Mouse (Mus musculus) brain, embryonic 14.5 days (tissue): ENCODE data around the gene Cers5. TPM values are rescaled to one million over a fixed set of nuclear protein-coding genes. Genes with fewer than 3 reads are reported as not detected.
A peak's percentile ranks its signal among the peaks of the same experiment; 100 is the strongest.

ENCODE experiments used
- DNase-seq: peaks from one replicate; pipeline ENCODE4 v3.0.0-alpha.2; 2011; ENCODE audit warnings: low read depth
- CTCF ChIP-seq: fragments of 200-500 bp; IDR thresholded peaks from 2 replicates; pipeline ENCODE4 v1.5.1; 2012; ENCODE audit warnings: inconsistent platforms, mild to moderate bottlenecking, moderate library complexity, borderline replicate concordance; ENCODE audit not compliant: insufficient read depth, insufficient read length; ENCODE audit errors: extremely low read depth
- POLR2A ChIP-seq: fragments of 200-500 bp; IDR thresholded peaks from 2 replicates; pipeline ENCODE4 v1.6.1; 2012; ENCODE audit warnings: mild to moderate bottlenecking, inconsistent platforms, borderline replicate concordance; ENCODE audit not compliant: poor library complexity, insufficient read depth, insufficient read length, severe bottlenecking; ENCODE audit errors: extremely low read depth
- polyA plus RNA-seq: library from polyadenylated mRNA; depleted of rRNA; stranded (reverse); fragments of >200 nt; gene quantifications from 2 replicates; pipeline ENCODE4 v1.2.3, GENCODE M21; 2012

Gene Cers5
- polyA plus RNA-seq, 1 experiment: 69.4 TPM

- DNase-seq: no peak
- TF ChIP-seq POLR2A (no peak), CTCF (no peak)
Observed at GRCm38 (mm10) chr15:99778677-99779335, 6.1 kb upstream of the Cers5 start.

GRCm38 (mm10) chr15:99778148-99778547 lies 5.5 kb upstream of the Cers5 start:
- TF ChIP-seq POLR2A (no peak), CTCF (peak; percentile 69; the same call in 1 of the 2 replicates)
- peak; percentile 77 for DNase-seq

GRCm38 (mm10) chr15:99772925-99773324 lies 240 bp upstream of the Cers5 start:
- DNase-seq: no peak
- TF ChIP-seq POLR2A (no peak), CTCF (no peak)

- peak; percentile 92 for DNase-seq
- peak; percentile 85 for TF ChIP-seq POLR2A
- no peak for TF ChIP-seq CTCF
Observed at GRCm38 (mm10) chr15:99772277-99772880, 306 bp downstream of the Cers5 start.

- TF ChIP-seq POLR2A: no peak; the same call in 1 of the 2 replicates
- no peak for TF ChIP-seq CTCF
- peak; percentile 64 for DNase-seq
Observed at GRCm38 (mm10) chr15:99771601-99772276, 946 bp downstream of the Cers5 start.

- no peak for TF ChIP-seq CTCF
- TF ChIP-seq POLR2A: no peak
- DNase-seq: no peak
Observed at GRCm38 (mm10) chr15:99771004-99771500, 1.6 kb downstream of the Cers5 start.

GRCm38 (mm10) chr15:99768761-99769160 lies 3.9 kb downstream of the Cers5 start:
- no peak for DNase-seq
- no peak for TF ChIP-seq POLR2A
- no peak for TF ChIP-seq CTCF

- no peak for DNase-seq
- TF ChIP-seq POLR2A (no peak), CTCF (no peak)
Observed at GRCm38 (mm10) chr15:99767467-99767866, 5.2 kb downstream of the Cers5 start.

- TF ChIP-seq CTCF (no peak), POLR2A (no peak)
- peak; percentile 2 for DNase-seq
Observed at GRCm38 (mm10) chr15:99754204-99754603, 18.5 kb downstream of the Cers5 start.

- TF ChIP-seq CTCF (no peak), POLR2A (no peak)
- no peak for DNase-seq
Observed at GRCm38 (mm10) chr15:99740229-99740628, 32.5 kb downstream of the Cers5 start.

- TF ChIP-seq POLR2A (no peak), CTCF (no peak)
- DNase-seq: no peak
Observed at GRCm38 (mm10) chr15:99736675-99737074, 36.0 kb downstream of the Cers5 start.

- TF ChIP-seq CTCF (no peak), POLR2A (no peak)
- DNase-seq: no peak
Observed at GRCm38 (mm10) chr15:99735631-99736030, 37.1 kb downstream of the Cers5 start.

- TF ChIP-seq CTCF (no peak), POLR2A (no peak)
- no peak for DNase-seq
Observed at GRCm38 (mm10) chr15:99733186-99733585, 39.5 kb downstream of the Cers5 start.
